Mouse (Mus musculus): Measurements from ENCODE around the gene Agtr1a. TPM values are rescaled to one million over a fixed set of nuclear protein-coding genes. Genes with fewer than 3 reads are reported as not detected.
A peak's percentile ranks its signal among the peaks of the same experiment; 100 is the strongest.

The Agtr1a gene
- 1.3 and 1.5 TPM in 2 replicates for polyA plus RNA-seq (2015; fragmentation: Nextera tagmentation; extraction: Ambion mirVana)

- 2% methylated on average over 33 of the region's 33 CpGs for WGBS
Observed at GRCm38 (mm10) chr13:30336148-30336801, at the start of gene Agtr1a. Agtr1a (plus strand) TSS chr13:30336441.

GRCm38 (mm10) chr13:30310221-30310620 is 26.0 kb upstream of the Agtr1a start:
- no peak overlapping the region for H3K4me3 ChIP-seq (ENCODE audit: low read length)
- no peaks in the 10 kb centered on the region for H3K4me1 ChIP-seq (ENCODE audit: control insufficient read depth, insufficient read depth, low read depth, low read length)
- no peak for ATAC-seq
- no peak overlapping the region for H3K9ac ChIP-seq (ENCODE audit: low read depth, low read length)
- no peaks in the 10 kb centered on the region for H3K36me3 ChIP-seq (ENCODE audit: control insufficient read depth, insufficient read depth, low read length)
- no peaks in the 10 kb centered on the region for H3K27me3 ChIP-seq (replicated peaks; ENCODE audit: control insufficient read depth, insufficient read depth, low read length)
- no peaks in the 10 kb centered on the region for H3K9me3 ChIP-seq (ENCODE audit: control insufficient read depth, low read length)
- H3K27ac ChIP-seq (ENCODE audit: low read depth, low read length): no peak overlapping the region
- 79% methylated on average over 4 of the region's 4 CpGs for WGBS
- no peak overlapping the region for H3K4me2 ChIP-seq (ENCODE audit: low read length)

More at GRCm38 (mm10) chr13:30336148-30336801, at the start of gene Agtr1a:
- Histone ChIP-seq H3K4me1 (ENCODE audit: control insufficient read depth, insufficient read depth, low read depth, low read length) (peaks cover 9% of the 10 kb centered on the region), H3K27ac (ENCODE audit: low read depth, low read length) (no peak within 1 kb of the TSS), H3K9me3 (ENCODE audit: control insufficient read depth, low read length) (no peaks in the 10 kb centered on the region), H3K9ac (ENCODE audit: low read depth, low read length) (peak within 1 kb of the TSS; percentile 76), H3K4me2 (ENCODE audit: low read length) (peak within 1 kb of the TSS; percentile 99), H3K4me3 (ENCODE audit: low read length) (peak within 1 kb of the TSS; percentile 62), H3K36me3 (ENCODE audit: control insufficient read depth, insufficient read depth, low read length) (no peaks in the 10 kb centered on the region), H3K27me3 (replicated peaks; ENCODE audit: control insufficient read depth, insufficient read depth, low read length) (0 out of 2 replicates have a peak, but pooled peaks cover 2% of the 10 kb centered on the region)
- ATAC-seq: peak; percentile 95

- Histone ChIP-seq H3K36me3 (ENCODE audit: control insufficient read depth, insufficient read depth, low read length) (no peaks in the 10 kb centered on the region), H3K9ac (ENCODE audit: low read depth, low read length) (no peak overlapping the region), H3K27me3 (replicated peaks; ENCODE audit: control insufficient read depth, insufficient read depth, low read length) (no peaks in the 10 kb centered on the region), H3K4me1 (ENCODE audit: control insufficient read depth, insufficient read depth, low read depth, low read length) (no peaks in the 10 kb centered on the region), H3K4me3 (ENCODE audit: low read length) (no peak overlapping the region), H3K4me2 (ENCODE audit: low read length) (no peak overlapping the region), H3K9me3 (ENCODE audit: control insufficient read depth, low read length) (no peaks in the 10 kb centered on the region), H3K27ac (ENCODE audit: low read depth, low read length) (no peak overlapping the region)
- WGBS: 79% methylated on average over 11 of the region's 11 CpGs
- peak; percentile 67 for ATAC-seq
Observed at GRCm38 (mm10) chr13:30324669-30325346, 11.4 kb upstream of the Agtr1a start.

GRCm38 (mm10) chr13:30331061-30331460 is 5.2 kb upstream of the Agtr1a start:
- WGBS: 84% methylated on average over 5 of the region's 5 CpGs

DNA sequence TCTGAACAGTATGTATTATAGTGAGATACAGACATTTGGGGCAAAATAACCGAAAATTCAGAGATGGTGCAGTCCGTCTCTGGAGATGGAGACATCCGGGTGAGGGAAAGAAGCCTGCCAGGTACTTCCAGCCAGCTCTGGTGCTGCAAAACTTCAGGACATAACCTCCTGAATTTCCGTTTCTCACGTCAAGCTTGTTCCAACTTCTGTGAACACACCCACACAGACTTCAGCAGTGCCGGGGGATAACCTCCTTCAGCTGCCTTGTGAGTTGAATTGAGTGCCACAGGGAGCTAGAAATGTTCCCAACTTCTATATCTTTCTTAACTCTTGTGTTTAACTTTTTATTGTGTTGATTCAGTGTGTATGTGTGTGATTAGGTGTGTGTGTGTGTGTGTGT is 4.4 kb upstream of the Agtr1a start:
- WGBS: 86% methylated on average over 6 of the region's 6 CpGs
- H3K27me3 ChIP-seq (replicated peaks; ENCODE audit: control insufficient read depth, insufficient read depth, low read length): 0 out of 2 replicates have a peak, but pooled peaks cover 2% of the 10 kb centered on the region
- H3K9me3 ChIP-seq (ENCODE audit: control insufficient read depth, low read length): no peaks in the 10 kb centered on the region
- no peak overlapping the region for H3K4me3 ChIP-seq (ENCODE audit: low read length)
- no peaks in the 10 kb centered on the region for H3K36me3 ChIP-seq (ENCODE audit: control insufficient read depth, insufficient read depth, low read length)
- peaks cover 6% of the 10 kb centered on the region for H3K4me1 ChIP-seq (ENCODE audit: control insufficient read depth, insufficient read depth, low read depth, low read length)
- H3K9ac ChIP-seq (ENCODE audit: low read depth, low read length): no peak overlapping the region
- no peak for ATAC-seq
- H3K4me2 ChIP-seq (ENCODE audit: low read length): no peak overlapping the region
- H3K27ac ChIP-seq (ENCODE audit: low read depth, low read length): no peak overlapping the region

More at GRCm38 (mm10) chr13:30331061-30331460, 5.2 kb upstream of the Agtr1a start:
- 0 out of 2 replicates have a peak, but pooled peaks cover 2% of the 10 kb centered on the region for H3K4me1 ChIP-seq (ENCODE audit: control insufficient read depth, insufficient read depth, low read depth, low read length)
- H3K27me3 ChIP-seq (replicated peaks; ENCODE audit: control insufficient read depth, insufficient read depth, low read length): 0 out of 2 replicates have a peak, but pooled peaks cover 2% of the 10 kb centered on the region
- H3K9me3 ChIP-seq (ENCODE audit: control insufficient read depth, low read length): no peaks in the 10 kb centered on the region
- H3K27ac ChIP-seq (ENCODE audit: low read depth, low read length): no peak overlapping the region
- H3K4me3 ChIP-seq (ENCODE audit: low read length): no peak overlapping the region
- H3K9ac ChIP-seq (ENCODE audit: low read depth, low read length): no peak overlapping the region
- ATAC-seq: no peak
- no peaks in the 10 kb centered on the region for H3K36me3 ChIP-seq (ENCODE audit: control insufficient read depth, insufficient read depth, low read length)
- H3K4me2 ChIP-seq (ENCODE audit: low read length): no peak overlapping the region

DNA sequence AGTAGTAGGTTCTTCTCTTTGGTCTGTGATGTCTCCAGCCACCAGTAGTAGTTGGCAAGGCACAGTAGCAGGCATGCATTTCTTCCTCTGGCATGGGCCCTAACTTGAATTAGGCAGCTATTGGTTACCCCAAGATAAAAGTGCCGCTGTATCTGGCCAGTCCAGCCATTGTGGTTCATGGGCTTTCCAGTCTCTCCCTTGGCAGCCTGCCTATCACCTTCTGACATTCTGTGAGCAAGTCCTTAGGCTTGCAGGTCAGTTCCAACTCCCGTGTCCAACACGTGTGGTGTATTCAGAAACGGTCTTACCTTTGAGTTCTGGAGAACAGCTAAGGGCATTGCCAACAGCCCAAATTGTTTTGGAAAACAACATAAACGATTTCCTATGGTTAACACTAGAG is 3.7 kb upstream of the Agtr1a start:
- no peak overlapping the region for H3K9ac ChIP-seq (ENCODE audit: low read depth, low read length)
- no peak overlapping the region for H3K27ac ChIP-seq (ENCODE audit: low read depth, low read length)
- no peak overlapping the region for H3K4me3 ChIP-seq (ENCODE audit: low read length)
- H3K27me3 ChIP-seq (replicated peaks; ENCODE audit: control insufficient read depth, insufficient read depth, low read length): 0 out of 2 replicates have a peak, but pooled peaks cover 2% of the 10 kb centered on the region
- peaks cover 9% of the 10 kb centered on the region for H3K4me1 ChIP-seq (ENCODE audit: control insufficient read depth, insufficient read depth, low read depth, low read length)
- no peak for ATAC-seq
- no peaks in the 10 kb centered on the region for H3K36me3 ChIP-seq (ENCODE audit: control insufficient read depth, insufficient read depth, low read length)
- no peaks in the 10 kb centered on the region for H3K9me3 ChIP-seq (ENCODE audit: control insufficient read depth, low read length)
- no peak overlapping the region for H3K4me2 ChIP-seq (ENCODE audit: low read length)
- 86% methylated on average over 5 of the region's 5 CpGs for WGBS

DNA sequence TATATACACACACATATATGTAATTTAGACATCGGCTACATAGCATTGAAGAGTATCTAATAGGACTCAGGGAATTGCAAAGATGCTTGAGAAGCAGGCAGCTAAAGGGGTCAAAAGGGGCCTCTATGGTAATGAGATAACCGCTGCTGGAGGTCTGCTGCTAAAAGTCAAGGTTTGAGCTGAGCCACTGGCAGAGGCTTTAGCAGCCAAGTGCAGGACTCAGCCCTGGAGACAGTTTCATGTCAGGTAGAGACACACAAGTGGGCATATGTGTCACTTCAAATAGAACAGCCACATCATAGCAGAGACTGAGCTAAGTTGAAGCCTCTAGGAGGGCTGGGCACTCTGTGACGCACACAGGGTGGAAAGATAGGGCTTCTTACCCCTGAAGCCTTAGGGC is 1.6 kb upstream of the Agtr1a start:
- Histone ChIP-seq H3K4me1 (ENCODE audit: control insufficient read depth, insufficient read depth, low read depth, low read length) (peaks cover 9% of the 10 kb centered on the region), H3K9ac (ENCODE audit: low read depth, low read length) (no peak overlapping the region), H3K27ac (ENCODE audit: low read depth, low read length) (no peak overlapping the region), H3K4me2 (ENCODE audit: low read length) (no peak overlapping the region), H3K9me3 (ENCODE audit: control insufficient read depth, low read length) (no peaks in the 10 kb centered on the region), H3K4me3 (ENCODE audit: low read length) (no peak overlapping the region), H3K27me3 (replicated peaks; ENCODE audit: control insufficient read depth, insufficient read depth, low read length) (0 out of 2 replicates have a peak, but pooled peaks cover 2% of the 10 kb centered on the region), H3K36me3 (ENCODE audit: control insufficient read depth, insufficient read depth, low read length) (no peaks in the 10 kb centered on the region)
- 68% methylated on average over 3 of the region's 3 CpGs for WGBS
- ATAC-seq: no peak

DNA sequence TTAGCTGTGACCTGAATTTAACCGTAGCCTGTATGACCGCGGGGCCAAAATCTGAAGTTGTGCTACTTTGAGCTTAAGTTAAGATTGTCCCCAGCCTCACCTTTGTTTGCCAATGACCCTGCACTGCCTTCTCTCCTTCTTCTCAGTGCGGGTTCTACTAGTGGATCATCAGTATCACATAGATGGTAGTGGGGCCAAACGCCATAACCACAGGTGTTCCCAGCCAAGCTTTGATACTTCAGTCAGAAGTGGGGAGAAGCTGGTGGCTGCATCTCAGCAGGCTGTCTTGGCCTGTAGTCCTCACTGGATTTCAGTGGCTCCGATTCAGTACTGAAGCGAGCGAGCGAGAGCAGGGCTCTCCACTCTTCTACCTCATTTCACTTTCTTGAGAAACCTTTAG is 672 bp downstream of the Agtr1a start:
- ATAC-seq: no peak
- WGBS: 27% methylated on average over 9 of the region's 9 CpGs
- Histone ChIP-seq H3K27me3 (replicated peaks; ENCODE audit: control insufficient read depth, insufficient read depth, low read length) (0 out of 2 replicates have a peak, but pooled peaks cover 2% of the 10 kb centered on the region), H3K36me3 (ENCODE audit: control insufficient read depth, insufficient read depth, low read length) (no peaks in the 10 kb centered on the region), H3K4me3 (ENCODE audit: low read length) (peak overlapping the region; percentile 62), H3K27ac (ENCODE audit: low read depth, low read length) (no peak overlapping the region), H3K9me3 (ENCODE audit: control insufficient read depth, low read length) (no peaks in the 10 kb centered on the region), H3K4me2 (ENCODE audit: low read length) (peak overlapping the region; percentile 99), H3K9ac (ENCODE audit: low read depth, low read length) (peak overlapping the region; percentile 76; the same call in 1 of the 2 replicates), H3K4me1 (ENCODE audit: control insufficient read depth, insufficient read depth, low read depth, low read length) (peaks cover 9% of the 10 kb centered on the region)

GRCm38 (mm10) chr13:30337646-30338045 is 1.4 kb downstream of the Agtr1a start:
- Histone ChIP-seq H3K27me3 (replicated peaks; ENCODE audit: control insufficient read depth, insufficient read depth, low read length) (0 out of 2 replicates have a peak, but pooled peaks cover 2% of the 10 kb centered on the region), H3K9me3 (ENCODE audit: control insufficient read depth, low read length) (no peaks in the 10 kb centered on the region), H3K36me3 (ENCODE audit: control insufficient read depth, insufficient read depth, low read length) (no peaks in the 10 kb centered on the region), H3K4me2 (ENCODE audit: low read length) (no peak overlapping the region), H3K27ac (ENCODE audit: low read depth, low read length) (no peak overlapping the region), H3K4me3 (ENCODE audit: low read length) (no peak overlapping the region), H3K4me1 (ENCODE audit: control insufficient read depth, insufficient read depth, low read depth, low read length) (peaks cover 9% of the 10 kb centered on the region), H3K9ac (ENCODE audit: low read depth, low read length) (no peak overlapping the region)
- ATAC-seq: no peak
- 87% methylated on average over 7 of the region's 7 CpGs for WGBS

All from hindbrain, embryonic 16.5 days (tissue).